Mouse (Mus musculus) heart, postnatal 0 days (tissue): ENCODE measurements around the gene Jmjd7. TPM values are rescaled to one million over a fixed set of nuclear protein-coding genes. Genes with fewer than 3 reads are reported as not detected.

ENCODE experiments used
- ATAC-seq: fragments of 200-750 bp; cut with Nextera tagmentation; 2 replicates; pipeline ENCODE4 v1.8.0; 2017; ENCODE audit warnings: low read depth, moderate number of reproducible peaks, moderate library complexity; ENCODE audit not compliant: insufficient read depth
- DNase-seq: peaks from one replicate; pipeline ENCODE4 v3.0.0-alpha.2; 2016; ENCODE audit warnings: low spot score
- H3K27ac ChIP-seq: fragments of 300-500 bp; sonication (generic); 2 replicates; pipeline ENCODE4 v1.5.1; 2014; ENCODE audit warnings: low read depth, mild to moderate bottlenecking
- H3K27me3 ChIP-seq: fragments of 300-500 bp; sonication (generic); 2 replicates; pipeline ENCODE4 v1.6.1; 2014; ENCODE audit warnings: low read length, mixed read lengths; ENCODE audit not compliant: control insufficient read depth, insufficient read depth
- H3K36me3 ChIP-seq: fragments of 300-500 bp; sonication (generic); replicated peaks from 2 replicates; pipeline ENCODE4 v1.6.1; 2014; ENCODE audit warnings: low read length, mixed read lengths; ENCODE audit not compliant: control insufficient read depth, insufficient read depth
- H3K4me1 ChIP-seq: fragments of 300-500 bp; sonication (generic); 2 replicates; pipeline ENCODE4 v1.6.1; 2014; ENCODE audit warnings: antibody characterized with exemption; ENCODE audit not compliant: control insufficient read depth, insufficient read depth
- H3K4me2 ChIP-seq: fragments of 300-500 bp; sonication (generic); 2 replicates; pipeline ENCODE4 v1.6.1; 2014; ENCODE audit warnings: low read depth, mild to moderate bottlenecking, low read length, moderate library complexity
- H3K4me3 ChIP-seq: fragments of 300-500 bp; sonication (generic); 2 replicates; pipeline ENCODE4 v1.5.1; 2014; ENCODE audit warnings: low read depth, low read length
- H3K9ac ChIP-seq: fragments of 300-500 bp; sonication (generic); replicated peaks from 2 replicates; pipeline ENCODE4 v1.6.1; 2014; ENCODE audit warnings: low read depth, low read length, mixed read lengths
- H3K9me3 ChIP-seq: fragments of 300-500 bp; sonication (generic); replicated peaks from 2 replicates; pipeline ENCODE4 v1.6.1; 2016; ENCODE audit warnings: low read length; ENCODE audit not compliant: control insufficient read depth
- CTCF ChIP-seq: IDR thresholded peaks from 2 replicates; pipeline ENCODE4 v1.5.1; 2016; ENCODE audit warnings: antibody characterized with exemption, control low read depth, low read depth
- EP300 ChIP-seq: IDR thresholded peaks from 2 replicates; pipeline ENCODE4 v1.6.1; 2016; ENCODE audit warnings: antibody characterized with exemption, low read depth
- whole genome bisulfite sequencing: fragments of 180-500 bp; shearing (Covaris S2); extraction: QIAGEN DNeasy Blood & Tissue Kit; methylation state at CpG from one replicate; pipeline ENCODE4 v1.1.7; 2014; 5-methylcytosine and 5-hydroxymethylcytosine counted together
- polyA plus RNA-seq: library from polyadenylated mRNA; unstranded; fragments of >200 nt; fragmentation: Nextera tagmentation; extraction: Ambion mirVana; gene quantifications from 2 replicates; pipeline ENCODE4 v1.2.1, GENCODE M21; 2015
- total RNA-seq: library from RNA; depleted of rRNA; stranded (reverse); fragments of >200 nt; gene quantifications from 2 replicates; pipeline ENCODE4 v1.2.3, GENCODE M21; 2014; ENCODE audit warnings: low replicate concordance

The Jmjd7 gene
- total and polyA plus RNA-seq, 2 experiments from 2014 or later, result 14.1 to 20.3 TPM

DNA sequence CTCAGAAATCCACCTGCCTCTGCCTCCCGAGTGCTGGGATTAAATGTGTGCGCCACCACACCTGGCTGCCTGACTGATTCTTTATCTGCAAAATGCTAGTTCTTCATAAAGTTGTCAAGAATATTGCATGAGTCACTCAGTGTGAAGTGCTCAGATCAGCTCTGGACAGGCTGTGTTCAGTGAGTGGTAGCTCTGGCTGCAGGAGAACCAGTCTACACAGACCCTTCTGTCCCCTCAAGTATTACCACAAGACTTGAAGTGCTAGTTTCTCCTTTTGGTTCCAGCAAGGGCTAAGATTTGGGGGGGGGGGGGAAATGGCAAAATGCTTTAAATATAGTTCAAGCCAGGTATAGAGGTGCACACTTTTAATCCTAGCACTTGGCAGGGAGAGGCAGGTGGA is 39.8 kb upstream of the Jmjd7 start:
- no peak for TF ChIP-seq CTCF
- TF ChIP-seq EP300, result no peak
- no peaks in the 10 kb centered on the region for H3K4me1 ChIP-seq

DNA sequence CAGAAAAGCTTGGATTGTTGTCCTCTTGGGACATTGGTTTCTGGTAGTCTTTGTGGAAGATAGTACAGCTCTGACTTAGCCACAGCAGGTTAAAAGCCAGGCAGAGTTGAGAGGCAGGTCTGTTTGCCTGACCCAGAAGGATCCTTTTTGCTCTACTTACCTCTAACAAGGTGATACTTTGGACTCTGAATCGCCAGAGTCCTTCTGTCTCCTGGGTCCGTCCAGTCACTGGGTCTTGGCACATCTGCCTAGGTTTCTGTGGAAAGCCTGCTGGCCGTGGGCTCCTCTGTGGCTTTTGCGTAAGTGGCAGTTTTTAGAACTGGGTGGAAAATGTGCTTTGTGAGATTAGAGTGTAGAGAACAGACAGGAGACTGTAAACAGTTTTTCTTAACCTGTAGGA is 38.3 kb upstream of the Jmjd7 start:
- no peaks in the 10 kb centered on the region for H3K36me3 ChIP-seq
- no peaks in the 10 kb centered on the region for H3K27me3 ChIP-seq
- no peak overlapping the region for H3K4me2 ChIP-seq
- WGBS, result 85% methylated on average over 4 of the region's 4 CpGs
- H3K9ac ChIP-seq, result no peak overlapping the region
- H3K4me3 ChIP-seq, result no peak overlapping the region
- H3K9me3 ChIP-seq, result no peaks in the 10 kb centered on the region
- ATAC-seq (no peak), DNase-seq (no peak)
- H3K4me1 ChIP-seq, result no peaks in the 10 kb centered on the region
- H3K27ac ChIP-seq, result no peak overlapping the region
- TF ChIP-seq CTCF (no peak), EP300 (no peak)

More for the DNA sequence above, 39.8 kb upstream of the Jmjd7 start:
- peaks cover 2% of the 10 kb centered on the region; the same call in 1 of the 2 replicates for H3K36me3 ChIP-seq
- 86% methylated on average over 2 of the region's 2 CpGs for WGBS
- no peak overlapping the region for H3K27ac ChIP-seq
- no peak overlapping the region for H3K9ac ChIP-seq
- ATAC-seq, result no peak
- no peak overlapping the region for H3K4me3 ChIP-seq
- no peaks in the 10 kb centered on the region for H3K9me3 ChIP-seq
- no peak overlapping the region for H3K4me2 ChIP-seq
- no peaks in the 10 kb centered on the region for H3K27me3 ChIP-seq
- DNase-seq, result no peak

DNA sequence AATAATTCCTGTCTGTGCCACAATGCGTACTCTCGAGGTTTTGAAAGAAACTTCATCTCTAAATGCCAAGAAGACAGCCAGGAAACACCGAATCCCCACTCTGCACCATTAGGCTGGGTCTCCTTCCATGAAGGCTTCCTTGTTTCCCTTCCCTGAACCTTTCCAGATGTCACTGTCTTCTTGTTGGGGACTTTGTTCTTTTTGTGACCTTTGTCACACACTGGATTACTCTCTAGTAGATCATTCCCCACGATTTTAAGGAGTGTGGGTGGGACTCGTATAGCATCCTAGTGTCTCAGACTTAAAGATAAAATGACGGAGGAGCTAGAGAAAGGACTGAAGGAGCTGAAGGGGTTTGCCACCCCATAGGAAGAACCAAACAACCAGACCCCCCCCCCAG is 36.4 kb upstream of the Jmjd7 start:
- peaks cover 10% of the 10 kb centered on the region for H3K4me1 ChIP-seq
- H3K27me3 ChIP-seq, result no peaks in the 10 kb centered on the region
- ATAC-seq (no peak), DNase-seq (no peak)
- no peak overlapping the region for H3K4me2 ChIP-seq
- no peaks in the 10 kb centered on the region for H3K9me3 ChIP-seq
- TF ChIP-seq EP300 (no peak), CTCF (no peak)
- no peaks in the 10 kb centered on the region for H3K36me3 ChIP-seq
- no peak overlapping the region for H3K9ac ChIP-seq
- no peak overlapping the region for H3K4me3 ChIP-seq
- 76% methylated on average over 6 of the region's 6 CpGs for WGBS
- no peak overlapping the region for H3K27ac ChIP-seq

DNA sequence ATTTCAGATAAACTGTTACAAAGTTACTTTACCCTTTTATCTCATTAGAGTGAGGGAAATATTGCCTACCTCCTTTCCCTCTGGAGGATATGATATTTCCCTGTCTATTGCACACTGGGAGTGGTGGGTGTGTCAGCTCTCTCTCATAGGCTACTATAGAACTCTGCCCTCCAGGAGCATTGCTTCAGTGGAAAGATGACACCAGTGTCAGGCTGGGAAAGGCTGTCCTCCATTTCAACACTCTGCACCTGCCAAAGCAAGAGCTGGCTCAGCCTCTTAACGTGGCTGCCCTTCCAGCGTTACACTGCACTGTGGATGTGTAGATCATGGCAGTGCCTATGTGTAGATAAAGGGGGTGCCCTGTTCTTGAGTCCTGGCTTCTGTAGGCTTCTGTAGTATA is 34.9 kb upstream of the Jmjd7 start:
- no peaks in the 10 kb centered on the region for H3K36me3 ChIP-seq
- DNase-seq, result no peak
- H3K27ac ChIP-seq, result no peak overlapping the region
- H3K9ac ChIP-seq, result no peak overlapping the region
- peaks cover 10% of the 10 kb centered on the region for H3K4me1 ChIP-seq
- no peaks in the 10 kb centered on the region for H3K9me3 ChIP-seq
- ATAC-seq, result no peak
- WGBS, result 63% methylated on average over 2 of the region's 2 CpGs
- TF ChIP-seq EP300 (no peak), CTCF (no peak)
- H3K4me3 ChIP-seq, result no peak overlapping the region
- no peaks in the 10 kb centered on the region for H3K27me3 ChIP-seq
- no peak overlapping the region for H3K4me2 ChIP-seq

GRCm38 (mm10) chr2:119993515-119993914 is 33.8 kb upstream of the Jmjd7 start:
- Histone ChIP-seq H3K9ac (no peak overlapping the region), H3K4me2 (no peak overlapping the region), H3K27me3 (no peaks in the 10 kb centered on the region), H3K36me3 (no peaks in the 10 kb centered on the region), H3K4me1 (peaks cover 10% of the 10 kb centered on the region), H3K4me3 (no peak overlapping the region), H3K9me3 (no peaks in the 10 kb centered on the region), H3K27ac (no peak overlapping the region)
- WGBS, result 55% methylated on average over 2 of the region's 2 CpGs
- no peak for TF ChIP-seq CTCF
- no peak for ATAC-seq
- no peak for DNase-seq

- TF ChIP-seq CTCF (no peak), EP300 (no peak)
- H3K4me3 ChIP-seq, result no peak overlapping the region
- H3K27ac ChIP-seq, result peak overlapping the region; percentile 75
- H3K9me3 ChIP-seq, result no peaks in the 10 kb centered on the region
- H3K9ac ChIP-seq, result no peak overlapping the region
- no peak for ATAC-seq
- H3K4me1 ChIP-seq, result peaks cover 10% of the 10 kb centered on the region
- H3K27me3 ChIP-seq, result no peaks in the 10 kb centered on the region
- H3K36me3 ChIP-seq, result peaks cover 6% of the 10 kb centered on the region; the same call in 1 of the 2 replicates
- H3K4me2 ChIP-seq, result no peak overlapping the region
- DNase-seq, result no peak
- 54% methylated on average over 6 of the region's 6 CpGs for WGBS
These were observed 32.4 kb upstream of the Jmjd7 start for GRCm38 (mm10) chr2:119994839-119995238.
